Mouse (Mus musculus) mature B cell (primary cell): ENCODE measurements around the gene Kcnd3.
"Not testable (repeated sequence)": the region's sequence is repeated elsewhere in the genome, so short reads cannot be mapped to it uniquely, and the experiment has no call there.

ENCODE experiments used
- in situ Hi-C: fragments of 300-500 bp; cut with MboI; formaldehyde crosslinking; loops from 2 replicates; pipeline ENCODE4 v1.14.3; 2019

Gene Kcnd3

DNA sequence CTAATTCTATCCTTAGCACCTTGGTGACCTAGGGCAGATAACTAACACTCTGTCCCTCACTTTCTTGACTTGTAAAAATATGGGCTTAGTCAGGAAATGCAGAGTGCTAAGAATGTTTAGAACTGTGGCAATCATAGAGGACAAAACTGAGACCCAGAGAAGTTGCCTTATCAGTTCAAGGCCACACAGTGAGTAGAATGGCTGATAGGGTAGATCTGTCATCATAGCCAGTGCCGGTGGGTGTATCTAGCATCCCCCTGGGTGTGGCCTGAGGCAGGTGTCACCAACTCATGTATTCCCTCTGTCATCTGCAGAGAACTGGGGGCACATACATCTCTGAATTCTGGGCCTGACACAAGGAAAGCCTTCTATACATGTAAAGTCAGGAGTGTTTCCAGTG lies 246.2 kb downstream of the Kcnd3 start:
- in situ Hi-C loops = no loop called here

DNA sequence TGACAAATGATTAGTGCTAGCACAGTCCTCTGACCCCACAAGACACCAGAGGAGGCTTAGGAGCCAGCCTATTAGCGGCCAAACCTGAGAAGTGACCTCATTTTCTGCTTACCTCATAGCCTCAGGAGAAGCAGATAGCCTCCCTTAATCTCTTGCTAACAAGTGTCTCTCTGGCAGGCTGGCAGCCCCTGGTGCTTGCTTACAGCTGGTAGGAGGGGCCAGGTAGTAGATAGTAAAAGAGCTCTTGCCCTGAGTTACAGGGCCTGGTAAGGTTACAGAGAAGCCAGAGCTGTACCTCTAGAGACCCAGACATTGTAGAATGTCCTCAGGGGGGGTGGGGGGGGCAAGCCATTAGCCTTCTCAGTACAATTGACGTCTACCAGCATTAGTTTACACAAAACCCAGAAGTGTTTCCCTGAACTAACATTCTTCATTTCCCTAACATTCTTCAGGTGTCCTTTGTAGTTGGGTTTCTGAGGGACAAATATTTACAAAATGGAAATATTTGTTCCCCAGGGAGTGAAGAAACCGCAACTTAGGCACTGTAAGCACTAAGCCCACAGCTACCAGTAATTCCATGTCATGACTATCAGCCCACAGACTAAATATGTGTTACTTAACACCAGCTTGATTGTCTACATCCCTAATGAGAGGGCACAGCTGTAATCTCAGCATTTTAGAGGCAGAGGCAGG lies 247.3 kb downstream of the Kcnd3 start:
- in situ Hi-C loops = no loop called here

DNA sequence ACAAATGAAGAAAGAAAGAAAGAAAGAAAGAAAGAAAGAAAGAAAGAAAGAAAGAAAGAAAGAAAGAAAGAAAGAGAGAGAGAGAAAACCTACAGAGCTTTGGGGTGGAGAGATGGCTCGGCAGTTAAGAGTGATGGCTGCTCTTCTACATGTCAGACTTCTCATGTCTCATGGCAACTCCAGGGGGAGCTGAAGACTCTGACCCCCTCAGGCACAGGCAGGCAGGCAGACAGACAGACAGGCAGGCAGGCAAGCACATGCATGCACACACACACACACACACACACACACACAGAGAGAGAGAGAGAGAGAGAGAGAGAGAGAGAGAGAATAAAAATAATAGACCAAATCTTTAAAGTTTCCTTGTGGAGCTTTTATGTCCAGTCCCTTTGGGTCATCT lies 248.7 kb downstream of the Kcnd3 start:
- in situ Hi-C loops = not testable (repeated sequence)

DNA sequence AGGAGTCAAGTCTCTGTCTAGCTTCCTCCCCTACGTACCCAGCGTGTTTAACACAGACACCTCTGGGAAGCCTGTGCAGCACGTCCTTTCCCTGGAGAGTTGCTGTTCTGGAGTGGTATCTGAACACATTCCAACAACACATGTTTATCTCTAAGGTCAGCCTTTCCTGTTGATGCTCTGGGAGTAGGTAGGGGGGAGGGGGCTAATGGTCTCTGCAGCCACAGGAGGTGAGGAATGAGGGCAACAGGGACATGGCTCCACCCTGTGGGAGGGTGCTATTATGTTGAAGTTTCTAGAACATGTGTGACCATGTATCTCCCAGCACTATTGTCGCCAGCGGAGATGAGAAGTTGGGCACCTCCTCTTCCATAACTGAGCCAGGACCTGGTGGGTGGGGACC lies 249.3 kb downstream of the Kcnd3 start:
- in situ Hi-C loops = no loop called here

DNA sequence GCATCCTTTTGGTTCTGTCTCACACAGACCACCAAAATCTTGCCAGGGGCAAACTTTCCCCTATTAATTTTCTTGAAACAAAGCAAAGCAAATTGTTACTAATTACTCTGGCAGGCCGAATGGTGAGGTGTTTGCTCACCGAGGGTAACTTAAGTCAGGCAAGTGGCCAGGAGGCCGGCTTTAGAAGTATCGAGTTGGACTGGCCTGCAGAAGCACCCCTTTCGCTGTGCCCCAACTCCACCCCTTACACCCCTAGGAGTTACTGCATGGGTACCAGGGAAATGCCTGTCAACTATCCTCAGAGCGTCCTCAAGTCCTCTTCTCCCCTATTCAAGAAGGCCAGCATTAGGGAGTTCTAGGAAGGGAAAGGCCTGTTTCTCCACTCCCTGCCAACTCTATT lies 251.4 kb downstream of the Kcnd3 start:
- in situ Hi-C loops = no loop called here

DNA sequence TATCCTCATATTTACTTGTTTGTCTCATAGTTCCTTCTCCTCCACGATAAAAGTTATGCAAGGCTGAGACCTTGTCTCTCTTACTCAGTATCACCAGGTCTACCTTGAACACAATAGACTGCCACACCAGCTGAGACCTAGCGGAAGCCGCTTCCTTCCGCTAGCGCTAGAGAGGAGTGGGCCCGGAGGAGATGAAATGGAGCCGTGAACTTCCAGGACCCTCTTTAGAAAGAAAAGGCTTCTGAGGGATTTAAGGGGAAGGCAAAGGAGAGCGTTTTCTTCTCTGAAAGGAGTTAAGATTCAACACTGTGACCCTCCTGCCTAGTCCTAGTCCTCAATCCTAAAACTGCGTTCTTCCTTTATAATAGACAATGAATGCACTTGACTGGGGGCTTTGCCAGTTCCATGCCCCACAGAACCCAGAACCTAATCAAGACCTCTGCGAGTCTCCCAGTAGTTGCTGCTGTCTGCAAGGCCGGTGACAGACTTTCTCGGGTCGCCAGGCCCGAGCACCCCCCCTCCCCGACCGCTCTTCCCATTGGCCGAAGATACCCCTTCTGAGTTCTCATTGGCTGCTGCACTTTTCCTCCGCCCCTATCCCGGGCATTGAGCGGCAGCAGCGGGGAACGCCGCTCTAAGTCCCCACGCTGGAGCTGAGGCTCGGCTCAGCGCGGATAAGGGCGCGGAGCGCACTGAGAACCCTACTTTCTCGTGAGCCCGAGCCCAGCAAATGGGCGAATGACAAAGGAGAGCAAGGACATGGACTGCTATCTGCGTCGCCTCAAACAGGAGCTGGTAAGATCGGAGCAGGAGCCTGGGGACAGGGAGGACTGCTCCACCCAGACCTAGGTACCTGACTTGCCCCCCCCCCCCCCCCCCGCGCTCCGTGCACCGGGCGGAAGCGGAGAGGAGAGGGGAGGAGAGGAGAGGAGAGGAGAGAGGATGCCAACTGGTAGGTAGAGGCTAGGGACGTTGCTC lies 252.2 kb downstream of the Kcnd3 start, which contains the start of gene Inka2:
TSS of gene Inka2 (plus strand) at position 569 of the 978 bp plus-strand sequence.
- in situ Hi-C loops = no loop called here

DNA sequence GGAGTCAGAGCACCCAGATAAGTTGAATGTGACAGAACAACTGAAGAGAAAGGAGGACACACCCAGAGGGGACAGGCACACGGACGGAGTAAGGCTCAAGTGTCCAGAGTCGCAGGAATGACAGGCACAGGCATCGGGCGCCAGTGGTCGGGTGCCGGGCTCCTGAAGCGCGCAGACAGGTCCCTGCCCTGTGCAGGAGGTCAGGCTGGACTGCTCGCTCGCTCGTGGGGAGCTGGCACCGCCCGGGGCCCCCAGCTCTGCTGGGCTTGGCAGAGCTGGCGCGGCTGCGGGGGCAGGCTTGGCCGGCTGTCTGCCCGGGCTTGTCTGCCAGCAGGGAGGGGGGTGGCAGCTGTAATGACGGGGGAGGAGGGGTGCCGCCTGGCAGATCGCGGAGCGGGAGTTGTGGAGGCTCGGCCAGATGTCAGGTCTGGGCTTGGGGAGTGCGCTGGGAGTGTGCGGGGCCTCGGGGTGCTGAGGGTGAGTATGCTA lies 253.0 kb downstream of the Kcnd3 start:
- in situ Hi-C loops = no loop called here

DNA sequence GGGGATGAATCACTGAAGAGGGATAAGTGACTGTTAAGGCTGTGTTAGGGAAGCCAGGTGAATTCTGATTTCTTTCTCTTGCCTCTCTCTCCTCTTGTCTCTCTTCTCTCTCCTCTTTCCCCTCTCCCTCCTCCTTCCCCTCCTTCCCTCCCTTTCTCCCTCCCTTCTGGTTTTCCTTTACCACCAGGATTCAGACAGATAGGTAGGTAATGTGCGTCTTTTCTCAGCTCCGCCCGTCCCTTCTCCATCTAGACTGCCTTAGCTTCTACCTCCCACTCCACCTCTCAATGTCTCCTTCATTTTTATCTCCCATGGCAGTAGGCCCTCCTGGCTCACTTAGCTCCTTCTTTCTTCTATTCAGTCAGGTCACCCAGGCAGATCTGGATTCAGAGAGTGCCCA lies 253.4 kb downstream of the Kcnd3 start:
- in situ Hi-C loops = no loop called here

DNA sequence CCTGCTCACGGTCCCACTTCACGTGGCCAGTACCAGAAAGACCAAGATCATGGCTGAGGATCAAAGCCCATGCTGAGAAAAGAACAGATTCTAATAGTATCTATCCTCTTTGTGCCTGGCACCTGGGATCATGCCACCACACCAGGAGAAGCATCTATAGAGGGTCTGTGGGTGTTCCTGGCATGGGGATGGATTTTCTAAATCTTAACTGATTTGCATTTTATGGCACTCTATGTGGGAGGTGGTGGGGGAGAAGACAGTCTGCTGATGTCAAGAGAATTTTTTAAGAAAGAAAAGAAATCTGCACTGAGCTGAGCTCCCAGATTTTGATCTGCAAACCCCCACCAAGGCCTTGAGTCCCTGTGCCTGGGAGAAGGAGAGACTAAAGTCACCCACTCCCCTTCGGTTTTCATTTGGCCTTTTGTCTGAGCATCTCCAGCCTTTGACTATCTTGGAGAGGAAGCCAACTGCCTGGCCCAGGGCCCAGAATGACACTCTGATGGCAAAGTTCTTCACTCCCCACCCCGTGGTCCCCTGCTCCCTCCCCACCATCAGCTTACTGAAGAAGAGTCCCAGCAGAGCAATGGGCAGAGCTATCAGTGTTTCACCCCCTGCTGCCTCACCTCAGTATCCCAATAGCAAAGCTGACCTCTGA lies 254.4 kb downstream of the Kcnd3 start:
- in situ Hi-C loops = no loop called here

DNA sequence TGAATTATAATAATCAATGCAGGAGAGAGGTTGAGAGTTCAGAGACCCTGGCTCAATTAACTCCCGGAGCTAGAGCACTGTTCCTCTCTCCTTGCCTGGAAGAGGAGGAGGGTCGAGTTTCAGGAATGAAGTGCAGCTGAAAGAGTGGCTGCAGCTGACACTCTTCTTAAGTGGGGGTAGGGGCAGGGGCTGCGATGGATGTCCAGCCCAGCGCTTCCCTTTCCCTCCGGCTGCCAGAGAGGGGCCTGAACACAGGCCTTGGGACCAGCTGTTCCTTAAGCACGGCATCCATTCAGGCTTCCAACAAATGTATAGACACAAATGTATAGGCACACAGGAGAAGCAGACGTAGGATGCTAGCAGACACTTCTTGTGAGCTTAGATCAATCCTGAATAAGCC lies 255.5 kb downstream of the Kcnd3 start:
- in situ Hi-C loops = no loop called here

DNA sequence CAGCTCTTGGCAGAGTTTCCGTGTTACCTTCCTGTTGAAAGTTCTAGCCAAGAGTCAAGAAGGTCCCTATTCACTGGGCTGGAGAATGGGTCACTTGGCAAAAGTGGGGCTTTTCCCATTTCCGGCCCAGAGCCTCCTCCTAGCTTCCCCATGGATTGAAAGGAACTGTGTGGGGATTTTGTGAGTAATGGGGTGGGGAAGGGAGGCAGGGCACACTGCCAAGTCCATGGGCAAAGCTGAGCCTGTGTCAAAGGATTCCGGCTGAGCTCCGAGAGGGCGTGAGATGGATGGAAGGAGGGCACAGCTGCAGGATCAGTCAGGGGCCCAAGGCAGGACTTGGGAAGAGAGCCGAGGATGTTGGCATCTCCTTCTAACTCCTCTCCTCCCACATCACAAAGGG lies 258.1 kb downstream of the Kcnd3 start:
- in situ Hi-C loops = no loop called here

DNA sequence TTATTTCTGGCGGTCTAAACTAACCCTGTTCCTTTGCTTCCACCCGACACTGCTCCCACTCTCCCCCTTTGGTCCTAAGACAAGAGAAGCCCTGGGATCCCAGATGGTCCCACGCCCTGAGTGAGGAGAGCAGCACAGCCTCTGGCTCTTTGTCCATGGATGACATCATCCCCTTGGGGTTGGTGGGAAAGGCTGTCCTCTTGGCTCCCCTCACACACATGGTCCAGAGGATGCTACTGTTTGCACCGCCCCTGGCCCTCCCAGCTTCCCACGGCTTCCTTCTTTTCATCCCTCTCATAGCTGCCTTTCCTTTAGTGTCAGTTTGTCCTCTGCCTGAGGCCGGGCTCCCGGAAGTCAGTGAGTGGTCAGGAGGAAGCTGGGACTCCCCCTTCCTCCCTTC lies 259.6 kb downstream of the Kcnd3 start:
- in situ Hi-C loops = no loop called here

DNA sequence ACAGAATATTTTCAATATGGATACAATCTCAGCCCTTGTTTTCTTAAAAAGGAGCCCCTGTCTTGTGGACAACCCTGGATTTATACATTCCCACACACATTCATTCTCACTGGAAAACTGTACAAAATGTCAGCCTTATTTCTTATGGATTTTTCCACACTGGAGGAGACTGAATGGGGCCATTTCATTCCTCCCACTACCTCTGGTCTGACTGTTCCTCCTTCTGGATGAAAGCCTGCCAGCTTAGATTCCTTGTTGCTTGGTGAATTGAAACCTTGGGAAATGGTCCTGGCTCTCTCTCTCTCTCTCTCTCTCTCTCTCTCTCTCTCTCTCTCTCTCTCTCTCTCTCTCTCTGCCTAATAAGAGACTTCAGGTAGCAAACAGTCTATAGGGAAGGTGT lies 260.7 kb downstream of the Kcnd3 start:
- in situ Hi-C loops = no loop called here

DNA sequence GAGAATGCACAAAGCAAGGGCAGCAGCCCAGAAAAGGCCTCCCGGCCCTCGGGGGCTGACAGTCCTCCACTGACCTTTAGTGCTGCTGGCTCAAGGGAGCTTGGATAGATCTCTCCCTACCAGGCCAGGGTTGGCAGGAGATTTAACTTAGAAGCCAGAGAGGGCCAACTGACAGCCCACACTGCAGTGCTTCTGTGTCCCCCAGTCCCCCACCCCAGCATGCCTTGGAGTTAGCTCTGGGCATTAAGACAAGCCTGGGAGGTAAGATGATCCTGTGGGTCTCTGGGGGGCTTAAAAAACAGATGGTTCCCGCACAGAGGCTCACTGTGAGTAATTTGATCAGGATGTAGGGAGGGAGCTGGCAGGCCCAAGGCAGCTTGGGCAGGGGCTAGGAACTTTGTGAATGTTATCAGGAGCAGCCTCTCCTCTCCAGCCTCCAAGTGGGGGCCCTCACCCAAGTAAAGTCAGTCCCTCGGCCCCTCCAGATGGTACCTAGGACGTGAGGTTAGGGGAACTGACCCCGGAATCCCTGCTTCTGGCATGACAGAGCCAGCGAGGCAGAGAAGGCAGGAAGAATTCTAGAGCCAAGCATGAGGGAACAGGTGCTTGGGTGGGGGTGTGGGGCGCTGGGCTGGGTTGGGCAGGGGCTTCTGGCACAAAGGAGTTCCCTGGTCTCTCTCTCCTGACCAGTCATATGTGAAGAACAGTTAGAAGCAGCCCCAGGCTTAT lies 262.1 kb downstream of the Kcnd3 start:
- in situ Hi-C loops = no loop called here

DNA sequence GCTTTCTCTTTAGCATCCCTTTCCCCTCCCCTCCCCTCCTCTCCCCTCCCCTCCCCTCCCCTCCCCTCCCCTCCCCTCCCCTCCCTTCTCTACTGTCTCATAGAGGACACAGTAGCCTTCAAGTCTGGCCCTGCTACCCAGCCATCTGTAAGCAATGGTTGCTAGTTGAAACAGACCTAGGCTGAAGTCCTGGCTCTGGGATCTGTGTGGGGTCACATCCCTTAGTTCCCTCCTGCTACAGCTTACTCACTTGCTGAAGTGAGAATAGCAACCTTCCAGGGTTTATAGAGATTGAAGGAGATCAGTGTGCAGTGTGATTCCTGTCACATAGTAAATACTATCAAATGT lies 262.7 kb downstream of the Kcnd3 start:
- in situ Hi-C loops = no loop called here

DNA sequence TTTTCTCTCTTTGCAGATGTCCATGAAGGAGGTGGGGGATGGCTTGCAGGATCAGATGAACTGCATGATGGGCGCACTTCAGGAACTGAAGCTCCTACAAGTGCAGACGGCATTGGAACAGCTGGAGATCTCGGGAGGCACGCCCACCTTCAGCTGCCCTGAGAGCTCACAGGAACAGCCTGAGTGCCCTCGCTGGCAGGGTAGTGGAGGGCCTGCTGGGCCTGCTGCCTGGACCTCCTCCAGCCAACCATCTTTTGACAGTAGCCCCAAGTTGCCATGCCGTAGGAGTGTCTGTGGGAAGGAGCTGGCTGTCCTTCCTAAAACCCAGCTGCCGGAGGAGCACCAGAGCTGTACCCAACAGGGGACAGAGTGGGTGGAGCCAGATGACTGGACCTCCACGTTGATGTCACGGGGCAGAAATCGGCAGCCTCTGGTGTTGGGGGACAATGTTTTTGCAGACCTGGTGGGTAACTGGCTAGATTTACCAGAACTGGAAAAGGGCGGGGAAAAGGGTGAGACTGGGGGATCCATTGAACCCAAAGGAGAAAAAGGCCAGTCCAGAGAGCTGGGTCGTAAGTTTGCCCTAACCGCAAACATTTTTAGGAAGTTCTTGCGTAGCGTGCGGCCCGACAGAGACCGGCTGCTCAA lies 264.3 kb downstream of the Kcnd3 start:
- in situ Hi-C loops = no loop called here

DNA sequence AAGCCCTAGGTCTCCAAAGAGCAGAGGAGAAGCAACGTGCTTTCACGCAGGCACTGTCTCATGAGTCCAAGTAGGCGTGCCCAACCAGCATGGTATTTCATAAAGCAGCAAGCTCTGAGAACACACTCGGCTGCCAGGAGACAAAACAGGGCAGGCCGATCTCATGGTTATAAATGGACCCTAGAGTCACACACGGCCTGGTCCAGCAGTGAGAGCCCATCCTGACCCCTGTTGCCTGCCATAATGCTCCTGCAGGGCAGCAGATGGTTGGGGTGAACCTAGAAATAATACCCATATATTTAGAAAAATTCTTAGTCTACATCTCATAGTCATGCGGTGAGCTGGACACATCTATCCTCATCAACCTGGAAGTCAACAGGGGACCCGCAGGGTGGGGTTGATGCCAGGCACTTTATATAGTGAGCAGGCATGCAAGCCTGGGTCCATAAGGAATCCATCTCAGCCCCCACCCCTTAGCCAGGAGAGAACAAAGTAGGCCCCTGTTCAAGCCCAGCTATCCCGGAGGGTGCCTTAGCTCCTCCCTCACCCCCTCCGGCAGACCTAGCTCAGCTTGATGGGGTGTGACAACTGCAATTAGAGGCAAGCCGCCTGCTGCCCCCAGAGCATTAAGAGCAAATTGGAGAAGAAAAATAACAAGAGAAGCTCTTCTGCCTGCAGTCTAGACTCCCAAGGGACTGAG lies 265.9 kb downstream of the Kcnd3 start:
- in situ Hi-C loops = no loop called here

DNA sequence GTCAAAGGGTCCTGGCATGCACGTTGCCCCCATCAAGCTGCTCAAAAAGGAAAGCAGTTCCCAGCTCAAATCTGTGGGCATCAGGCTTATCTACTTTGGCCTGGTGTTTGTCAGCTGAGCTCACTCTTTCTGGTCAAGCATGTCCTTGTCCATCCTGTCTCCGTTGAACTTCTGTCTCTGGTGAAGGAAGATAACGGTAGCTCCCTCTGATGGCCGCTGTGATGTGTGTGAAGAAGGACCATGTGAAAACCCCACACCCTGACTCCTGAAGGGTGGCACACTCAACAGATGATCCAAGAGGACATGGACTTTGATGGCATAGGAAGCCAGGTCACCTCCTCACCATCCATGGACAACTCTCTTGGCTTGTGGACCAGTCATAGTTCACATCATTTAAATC lies 266.6 kb downstream of the Kcnd3 start:
- in situ Hi-C loops = no loop called here

DNA sequence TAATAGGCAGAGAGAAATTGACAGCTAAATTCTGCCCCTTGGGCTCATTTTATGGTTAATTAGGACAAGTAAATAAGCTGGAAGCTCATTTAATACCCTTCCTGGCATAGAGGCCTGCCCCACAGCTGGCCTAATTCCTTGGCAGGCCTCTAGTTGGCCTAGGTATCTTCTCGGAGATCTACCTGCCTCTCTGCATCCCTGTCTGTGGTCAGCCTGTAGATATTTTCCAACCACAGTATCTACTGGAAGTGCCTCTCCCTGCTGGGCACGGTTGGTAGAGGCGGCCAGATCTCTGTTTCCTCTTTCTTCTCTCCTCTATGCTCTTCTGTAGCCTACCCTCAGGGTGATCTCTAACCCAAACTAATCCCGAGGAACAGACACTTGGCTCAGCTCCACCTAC lies 267.8 kb downstream of the Kcnd3 start:
- in situ Hi-C loops = loop anchor here (5.0 kb wide), 1 partner anchor 33 kb away; the partner anchor contains the start of gene Ddx20

DNA sequence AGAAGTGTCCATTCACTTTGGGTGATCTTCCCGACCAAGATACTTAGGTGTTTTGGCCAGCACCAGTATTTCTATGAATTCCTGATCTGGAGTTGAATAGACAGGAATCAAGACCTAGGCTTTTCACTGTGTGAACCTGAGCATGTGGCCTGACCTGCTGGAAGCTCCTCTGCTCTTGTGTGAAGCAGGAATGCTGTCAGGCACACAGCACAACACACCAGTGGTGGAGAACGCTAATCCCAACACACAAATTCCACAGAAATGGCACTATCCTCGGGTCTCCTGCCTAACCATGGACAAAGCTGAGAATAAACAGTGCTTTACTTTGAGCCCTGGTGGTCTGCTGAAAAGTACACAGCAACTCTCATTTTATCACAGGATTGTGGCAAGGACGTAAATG lies 268.4 kb downstream of the Kcnd3 start:
- in situ Hi-C loops = loop anchor here (5.0 kb wide), 1 partner anchor 33 kb away; the partner anchor contains the start of gene Ddx20
